Comparison of ENCODE assay signal across 10 mouse cellular contexts in genomic region chr5:86191356-86191755, GRCm38 (mm10). TPM values are rescaled to one million over a fixed set of nuclear protein-coding genes. Genes with fewer than 3 reads are reported as not detected.
A peak's percentile ranks its signal among the peaks of the same experiment; 100 is the strongest.
DNase-seq lines count a peak whose midpoint lies in the region; ATAC-seq and TF ChIP-seq lines count a peak whose summit lies in the region.
"Had no signal": no experiment of that assay in that cellular context is flagged by ENCODE, and none has a peak within 500 bp of the region (broad histone marks: within the 10 kb centered on the region; RNA-seq: fewer than 3 reads in every experiment).

No protein-coding gene starts in this region.

- DNase-seq in cerebellum, adult 11 months, result no peak
- DNase-seq in liver, adult 2 months (ENCODE audit: extremely low read depth, low read depth, low spot score), result peak; percentile 54
- no peak for DNase-seq in liver
- DNase-seq in spleen, postnatal 14 days (ENCODE audit: low spot score in 2 of 2), result no peak
- no peak for DNase-seq in urinary bladder, postnatal 36 days (ENCODE audit: low spot score in 2 of 2)

- peak; percentile 27; the same call in 1 of the 2 replicates for TF ChIP-seq CTCF in liver, adult 2 months (IDR thresholded peaks at IDR 0.05; ENCODE audit: low read depth, low read length)

- H3K27me3 ChIP-seq in liver, adult 2 months (ENCODE audit: control insufficient read depth, insufficient read depth, low read length), result no peaks in the 10 kb centered on the region
- H3K27me3 ChIP-seq in forebrain, embryonic 12.5 days, result no peaks in the 10 kb centered on the region
- H3K27me3 ChIP-seq in midbrain, embryonic 12.5 days, result no peaks in the 10 kb centered on the region
- H3K27me3 ChIP-seq: heart, embryonic 15.5 days; neural tube, embryonic 13.5 days had no signal

- no peaks in the 10 kb centered on the region for H3K4me1 ChIP-seq in liver, adult 2 months (ENCODE audit: control insufficient read depth, insufficient read depth, low read length)
- no peaks in the 10 kb centered on the region for H3K4me1 ChIP-seq in forebrain, embryonic 12.5 days
- H3K4me1 ChIP-seq in midbrain, embryonic 12.5 days, result no peaks in the 10 kb centered on the region
- H3K4me1 ChIP-seq: heart, embryonic 15.5 days; neural tube, embryonic 13.5 days had no signal

- no peak for TF ChIP-seq POLR2A in liver, adult 2 months (IDR thresholded peaks at IDR 0.05; ENCODE audit: extremely low read depth, insufficient read depth, low read length)

- H3K27ac ChIP-seq in liver, adult 2 months (replicated peaks; ENCODE audit: insufficient read depth, low read depth, low read length), result no peak overlapping the region
- no peak overlapping the region for H3K27ac ChIP-seq in forebrain, embryonic 12.5 days
- no peak overlapping the region for H3K27ac ChIP-seq in midbrain, embryonic 12.5 days (replicated peaks)
- H3K27ac ChIP-seq: heart, embryonic 15.5 days; neural tube, embryonic 13.5 days had no signal

- no peaks in the 10 kb centered on the region for H3K36me3 ChIP-seq in liver, adult 2 months (ENCODE audit: control insufficient read depth, insufficient read depth, low read length)
- H3K36me3 ChIP-seq in forebrain, embryonic 12.5 days (replicated peaks), result no peaks in the 10 kb centered on the region
- no peaks in the 10 kb centered on the region for H3K36me3 ChIP-seq in midbrain, embryonic 12.5 days
- H3K36me3 ChIP-seq: heart, embryonic 15.5 days; neural tube, embryonic 13.5 days had no signal

- no peak overlapping the region for H3K4me3 ChIP-seq in liver, adult 2 months (ENCODE audit: insufficient read depth, low read depth, low read length)
- no peak overlapping the region for H3K4me3 ChIP-seq in forebrain, embryonic 12.5 days (replicated peaks)
- no peak overlapping the region for H3K4me3 ChIP-seq in midbrain, embryonic 12.5 days
- H3K4me3 ChIP-seq: heart, embryonic 15.5 days; neural tube, embryonic 13.5 days had no signal

- no peak overlapping the region for H3K9ac ChIP-seq in liver, adult 2 months (ENCODE audit: low read depth, low read length)
- no peak overlapping the region for H3K9ac ChIP-seq in forebrain, embryonic 12.5 days
- no peak overlapping the region for H3K9ac ChIP-seq in midbrain, embryonic 12.5 days (replicated peaks)
- H3K9ac ChIP-seq: heart, embryonic 15.5 days; neural tube, embryonic 13.5 days had no signal

- peak; percentile 81 for ATAC-seq in cerebellum, adult (ENCODE audit: insufficient number of reproducible peaks, low FRiP score, low TSS enrichment)
- ATAC-seq in forebrain, embryonic 12.5 days (ENCODE audit: low FRiP score), result peak; percentile 57; the same call in 1 of the 2 replicates
- ATAC-seq in midbrain, embryonic 12.5 days (ENCODE audit: low FRiP score, low read depth), result peak; percentile 55

- 9% methylated on average over 4 of the region's 4 CpGs for WGBS in liver, adult 2 months
- WGBS in forebrain, embryonic 12.5 days, result 22% methylated on average over 4 of the region's 4 CpGs
- 23% methylated on average over 4 of the region's 4 CpGs for WGBS in midbrain, embryonic 12.5 days

- no peaks in the 10 kb centered on the region for H3K79me2 ChIP-seq in liver, adult 2 months (ENCODE audit: control insufficient read depth, insufficient read depth, low read length)

- no peaks in the 10 kb centered on the region for H3K9me3 ChIP-seq in forebrain, embryonic 12.5 days
- H3K9me3 ChIP-seq in midbrain, embryonic 12.5 days, result no peaks in the 10 kb centered on the region
- H3K9me3 ChIP-seq: heart, embryonic 15.5 days; neural tube, embryonic 13.5 days had no signal

- no peak overlapping the region for H3K4me2 ChIP-seq in forebrain, embryonic 12.5 days
- no peak overlapping the region for H3K4me2 ChIP-seq in midbrain, embryonic 12.5 days (replicated peaks)
- H3K4me2 ChIP-seq: heart, embryonic 15.5 days; neural tube, embryonic 13.5 days had no signal

RNA-seq across cellular contexts. Expression of gene Gnrhr, which starts 6.3 kb away (rescaled TPM):
- not detected in 2 replicates for total RNA-seq in liver, adult 2 months (2014; rRNA removed)
- polyA plus RNA-seq in liver, adult 2 months (2012; rRNA removed), result not detected in 2 replicates
- polyA plus RNA-seq in forebrain, embryonic 12.5 days (2016; fragmentation: Nextera tagmentation; extraction: Ambion mirVana), result not detected in 2 replicates
- not detected in 2 replicates for polyA plus RNA-seq in midbrain, embryonic 12.5 days (2016; fragmentation: Nextera tagmentation; extraction: Ambion mirVana)
- polyA plus RNA-seq: heart, embryonic 15.5 days; neural tube, embryonic 13.5 days had no signal

RNA-seq across cellular contexts. Expression of gene Uba6, which starts 18.8 kb away (rescaled TPM):
- 5.0 and 5.5 TPM in 2 replicates for total RNA-seq in liver, adult 2 months (2014; rRNA removed)
- polyA plus RNA-seq in liver, adult 2 months (2012; rRNA removed), result 0.63 and 0.69 TPM in 2 replicates
- 21.1 and 21.5 TPM in 2 replicates for polyA plus RNA-seq in forebrain, embryonic 12.5 days (2016; fragmentation: Nextera tagmentation; extraction: Ambion mirVana)
- 20.5 TPM in 2 replicates for polyA plus RNA-seq in midbrain, embryonic 12.5 days (2016; fragmentation: Nextera tagmentation; extraction: Ambion mirVana)

Comparison
In these comparisons a context has a peak if more than half of its experiments do, and no peak if none do; other contexts are left out.
1. RNA of gene Uba6, which starts 18.8 kb away (polyA plus RNA-seq): 21.1 to 21.5 TPM in forebrain, embryonic 12.5 days and 20.5 TPM in midbrain, embryonic 12.5 days; 0.63 to 0.69 TPM in liver, adult 2 months; every median in the first group is over 10 times any median in the second.
2. Peak in every context shown above with its lines, with median percentiles within 50 percentile points of each other: ATAC-seq.